Mouse (Mus musculus): ENCODE measurements at regions not wholly inside any gene's neighbourhood (a gene's known extent, or its start where the extent isn't known, plus 50 kb on each side); places are given as distances from the start of the nearest gene placed in this dataset.

GRCm38 (mm10) chr14:79854216-79854615, 83.1 kb upstream of the Pcdh8 start:
- DNase-seq (ENCODE audit: low read depth, low spot score) = no peak

DNA sequence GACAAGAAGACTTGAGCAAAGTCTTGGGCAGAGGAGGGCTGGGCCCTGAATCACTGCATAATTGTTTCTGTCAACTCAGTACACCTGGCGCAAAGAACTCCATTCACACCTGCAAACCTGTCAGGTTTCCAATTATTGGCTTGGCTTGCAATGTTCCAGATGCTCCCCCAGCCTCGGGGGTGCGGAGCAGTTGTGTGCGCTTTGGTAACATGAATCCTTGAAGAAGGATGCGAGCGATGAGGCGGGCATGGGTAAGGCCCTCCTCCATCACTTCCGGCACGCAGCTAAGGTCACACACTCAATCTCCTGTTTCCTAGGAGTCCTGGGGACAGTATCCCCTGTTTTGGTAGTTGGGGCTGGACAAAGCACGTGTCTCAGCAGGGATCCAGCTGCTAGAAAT, 81.6 kb upstream of the Pcdh8 start:
- DNase-seq (ENCODE audit: low read depth, low spot score) = no peak

- DNase-seq (ENCODE audit: low read depth, low spot score) = no peak
Measured at GRCm38 (mm10) chr14:79851795-79852194, 80.7 kb upstream of the Pcdh8 start.

- DNase-seq (ENCODE audit: low read depth, low spot score) = no peak
Measured at GRCm38 (mm10) chr14:79851231-79851630, 80.1 kb upstream of the Pcdh8 start.

GRCm38 (mm10) chr14:79849617-79850435, 78.7 kb upstream of the Pcdh8 start:
- no peak for DNase-seq (ENCODE audit: low read depth, low spot score)

DNA sequence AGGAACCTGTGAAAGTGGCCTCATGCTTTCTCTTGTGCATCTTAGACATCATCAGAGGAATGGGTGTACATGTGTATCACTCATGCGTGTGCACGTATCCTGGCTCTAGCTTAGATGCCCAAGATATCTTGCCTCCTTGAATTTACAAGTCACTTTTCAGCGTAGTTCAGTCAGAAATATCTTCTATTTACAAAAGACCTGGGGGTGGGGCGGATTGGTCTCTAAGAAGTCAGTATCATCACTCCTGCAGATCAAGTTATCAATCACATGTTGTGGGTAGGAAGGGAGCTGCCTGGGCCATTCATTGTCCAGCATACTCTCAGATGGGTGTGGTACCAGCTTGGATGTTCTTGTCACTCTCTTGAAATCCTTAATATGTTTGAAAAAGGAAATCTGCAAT, 77.0 kb upstream of the Pcdh8 start:
- no peak for DNase-seq (ENCODE audit: low read depth, low spot score)

- DNase-seq (ENCODE audit: low read depth, low spot score) = no peak
Measured at GRCm38 (mm10) chr14:79844306-79844705, 73.2 kb upstream of the Pcdh8 start.

- DNase-seq (ENCODE audit: low read depth, low spot score) = peak; percentile 24
Measured at GRCm38 (mm10) chr14:79843135-79843550, 72.0 kb upstream of the Pcdh8 start.

DNA sequence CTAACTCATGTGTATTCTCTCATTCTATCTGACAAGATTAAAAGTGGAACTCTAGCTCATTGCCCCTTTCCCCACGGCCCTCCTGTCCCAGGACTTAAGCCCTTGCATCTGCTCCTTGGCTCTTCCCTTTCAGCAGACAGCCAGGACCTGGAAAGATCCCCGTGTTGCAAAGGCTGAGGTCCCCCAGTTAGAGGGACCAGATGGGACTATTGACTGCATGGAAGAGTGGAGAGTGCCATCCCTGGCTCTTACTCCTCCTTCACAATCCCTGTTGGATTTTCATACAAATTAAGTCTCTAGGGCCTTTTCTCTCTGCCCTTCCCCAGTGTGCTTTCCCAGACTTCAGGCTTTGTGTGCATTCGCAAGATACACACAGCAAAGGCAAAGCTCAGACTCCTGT, 71.6 kb upstream of the Pcdh8 start:
- no peak for DNase-seq (ENCODE audit: low read depth, low spot score)

DNA sequence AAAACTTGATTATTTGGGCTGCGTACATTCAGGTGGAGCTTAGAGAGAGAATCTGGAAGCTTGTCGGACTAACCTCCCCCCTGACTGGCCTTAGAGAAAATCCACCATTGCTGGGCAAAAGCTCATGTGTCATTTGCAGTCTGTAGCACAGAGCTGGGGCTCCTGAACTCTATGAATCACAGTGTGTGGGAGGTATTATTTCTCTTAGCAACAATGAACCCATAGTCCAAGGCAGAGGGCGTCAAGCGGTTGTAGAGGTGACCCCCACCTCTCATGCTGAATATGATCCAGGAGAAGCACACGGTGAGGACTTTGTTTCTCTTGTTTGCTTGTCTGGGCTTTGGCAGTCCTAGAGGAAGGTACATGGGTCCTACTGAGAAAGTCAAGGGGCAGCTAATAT, 66.0 kb upstream of the Pcdh8 start:
- no peak for DNase-seq (ENCODE audit: low read depth, low spot score)

DNA sequence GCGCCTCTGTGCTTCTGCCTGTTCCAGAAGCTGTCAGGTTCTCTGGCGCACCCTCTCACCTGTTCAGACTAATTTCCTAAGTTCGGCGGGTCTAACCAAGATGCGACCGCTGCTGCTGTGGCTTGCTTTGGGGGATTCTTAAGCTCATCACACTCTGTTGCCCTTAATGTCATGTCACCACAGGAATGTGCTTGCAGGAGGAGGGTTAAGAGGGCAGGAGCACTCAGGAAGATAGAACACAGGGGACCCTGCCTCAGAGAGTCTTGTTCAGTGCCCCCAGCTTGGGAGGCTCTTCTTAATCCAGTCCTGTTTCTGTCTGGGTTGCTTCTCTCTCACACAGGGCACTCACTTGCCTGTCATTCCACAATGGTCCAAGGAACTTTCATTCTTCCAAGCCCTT, 65.1 kb upstream of the Pcdh8 start:
- DNase-seq (ENCODE audit: low read depth, low spot score) = peak; percentile 52

GRCm38 (mm10) chr14:79824670-79825446, 53.7 kb upstream of the Pcdh8 start:
- DNase-seq (ENCODE audit: low read depth, low spot score) = no peak

GRCm38 (mm10) chr14:79822453-79823117, 51.5 kb upstream of the Pcdh8 start:
- DNase-seq (ENCODE audit: low read depth, low spot score) = no peak

DNA sequence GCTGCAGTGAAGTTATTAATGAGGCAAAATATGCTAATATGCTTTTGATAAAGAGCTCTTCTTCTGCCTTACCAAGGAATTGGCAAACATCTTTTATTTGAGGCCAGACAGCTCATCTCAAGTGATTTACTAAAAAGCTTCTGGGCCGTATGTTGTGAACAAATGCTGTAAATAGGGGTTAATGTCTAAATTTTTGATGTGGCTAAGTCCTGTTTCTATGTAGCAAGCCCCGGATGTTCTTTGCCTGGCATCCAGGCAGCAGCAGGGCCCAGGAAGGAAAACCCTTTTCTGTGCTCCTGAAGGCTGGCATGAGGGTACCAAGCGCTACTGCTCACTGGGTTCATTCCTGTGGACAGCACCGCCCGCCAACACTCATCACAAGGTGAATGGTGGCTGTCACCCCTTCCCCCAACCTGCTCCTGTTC, 50.9 kb upstream of the Pcdh8 start:
- no peak for DNase-seq (ENCODE audit: low read depth, low spot score)

GRCm38 (mm10) chr14:79821352-79822010, 50.4 kb upstream of the Pcdh8 start:
- no peak for DNase-seq (ENCODE audit: low read depth, low spot score)
